Mouse (Mus musculus) hematopoietic stem cell, adult 5-6 weeks (primary cell): Measurements from ENCODE around the gene Sdccag8. TPM values are rescaled to one million over a fixed set of nuclear protein-coding genes. Genes with fewer than 3 reads are reported as not detected.

Source experiments
- ATAC-seq, 2 experiments: fragments of 125-278 bp in 1 of 2; replicated peaks in 1 of 2; 2 replicates each; pipeline ENCODE4 v1.8.0; 2016 to 2017; ENCODE audit warnings: inconsistent platforms in 2 of 2, mild to moderate bottlenecking in 2 of 2, moderate number of reproducible peaks in 2 of 2, low read depth in 1 of 2, moderate TSS enrichment in 1 of 2; ENCODE audit not compliant: low FRiP score in 2 of 2, poor library complexity in 2 of 2, severe bottlenecking in 2 of 2, insufficient read depth in 1 of 2, low TSS enrichment in 1 of 2
- total RNA-seq: library from RNA; stranded (forward); fragments of 172-1452, 232-1000 nt; gene quantifications from 2 replicates; pipeline ENCODE4 v1.2.3, GENCODE M21; 2017

Sdccag8 gene
- total RNA-seq, 1 experiment from 2014 or later, result 36.5 TPM

- ATAC-seq, result no peak
Measured at GRCm38 (mm10) chr1:176948861-176949260, 134.4 kb downstream of the Sdccag8 start.

DNA sequence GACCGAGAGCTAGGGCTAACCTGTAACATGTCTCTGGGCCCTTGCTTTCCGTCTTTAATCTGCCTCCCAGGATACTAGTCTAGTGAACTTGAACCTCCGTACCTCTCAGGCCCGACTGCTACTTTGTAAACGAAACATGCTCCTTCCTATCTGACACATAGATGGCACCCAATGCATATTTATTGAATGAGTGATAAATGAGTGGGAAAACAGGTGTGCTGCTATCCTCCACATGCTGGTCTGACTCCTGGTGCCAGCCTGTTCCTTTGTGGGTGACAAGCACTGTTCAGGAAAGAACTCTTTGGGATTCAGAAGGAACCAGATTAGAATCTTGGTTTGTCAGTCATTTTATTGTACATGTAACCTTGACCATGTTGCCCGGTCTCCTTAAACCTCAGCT lies 134.9 kb downstream of the Sdccag8 start:
- no peak for ATAC-seq

- peak in 1 of 2 experiments; percentile 32; a peak in 1 of 4 replicates for ATAC-seq
Measured at GRCm38 (mm10) chr1:176950061-176950460, 135.6 kb downstream of the Sdccag8 start.

GRCm38 (mm10) chr1:176951836-176952235 lies 137.4 kb downstream of the Sdccag8 start:
- no peak for ATAC-seq

GRCm38 (mm10) chr1:176958311-176958710 lies 143.9 kb downstream of the Sdccag8 start:
- no peak for ATAC-seq

DNA sequence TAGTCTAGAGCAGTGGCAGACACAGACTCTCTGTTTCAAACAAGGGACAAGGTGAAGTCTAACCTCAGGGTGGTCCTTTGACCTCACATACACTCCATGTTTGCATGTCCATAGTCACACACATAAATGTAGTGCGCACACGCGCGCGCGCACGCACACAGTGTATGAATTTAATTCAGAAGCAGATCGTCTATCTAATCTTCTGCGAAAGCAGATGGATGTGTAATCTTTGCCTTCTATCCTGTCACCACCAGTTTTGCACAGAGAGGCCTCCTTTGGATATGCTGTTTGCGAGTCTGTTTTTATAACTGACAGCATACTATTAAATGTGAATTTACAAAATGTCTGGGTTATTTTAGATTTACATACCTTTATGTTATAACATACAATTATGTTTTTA lies 147.3 kb downstream of the Sdccag8 start:
- ATAC-seq, result no peak

GRCm38 (mm10) chr1:176962894-176963293 lies 148.4 kb downstream of the Sdccag8 start:
- no peak for ATAC-seq

GRCm38 (mm10) chr1:176967299-176967698 lies 152.8 kb downstream of the Sdccag8 start:
- ATAC-seq, result no peak

- no peak for ATAC-seq
Measured at GRCm38 (mm10) chr1:176970635-176971478, 156.4 kb downstream of the Sdccag8 start.

DNA sequence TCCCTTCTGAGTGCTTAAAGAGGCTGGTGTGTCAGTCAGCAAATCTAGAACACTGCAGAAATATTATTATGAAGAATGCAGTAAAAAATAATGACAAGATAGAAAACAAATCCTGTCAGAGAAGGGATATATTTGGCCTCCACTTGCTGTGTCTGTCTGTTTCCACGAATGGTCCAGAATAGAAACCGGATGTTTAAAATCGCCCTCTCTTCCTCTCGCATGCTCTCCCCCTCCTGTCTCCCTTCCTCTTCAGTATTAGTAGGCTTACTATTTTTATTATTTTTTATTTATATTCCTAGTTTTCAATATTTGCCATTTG lies 157.0 kb downstream of the Sdccag8 start:
- ATAC-seq, result no peak

- ATAC-seq, result no peak
Measured at GRCm38 (mm10) chr1:176973356-176974088, 159.1 kb downstream of the Sdccag8 start.

DNA sequence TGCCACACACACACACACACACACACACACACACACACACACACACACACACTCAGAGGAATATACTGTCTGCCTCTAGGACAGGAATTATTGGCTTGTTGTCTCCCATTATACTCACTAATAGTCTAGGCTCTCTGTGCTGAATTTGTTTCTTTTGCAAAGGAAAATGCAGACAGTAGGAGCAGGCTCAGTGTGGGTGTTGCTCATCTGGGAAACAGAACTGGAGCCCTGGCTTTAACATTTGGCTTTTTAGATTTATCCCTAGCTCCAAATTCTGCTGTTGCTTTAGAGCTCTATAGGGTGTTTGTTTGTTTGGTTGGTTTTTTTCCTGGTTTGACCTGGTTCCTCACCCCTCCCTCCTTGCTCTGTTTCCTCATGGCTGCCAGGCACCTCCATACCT lies 164.8 kb downstream of the Sdccag8 start:
- ATAC-seq, result no peak

DNA sequence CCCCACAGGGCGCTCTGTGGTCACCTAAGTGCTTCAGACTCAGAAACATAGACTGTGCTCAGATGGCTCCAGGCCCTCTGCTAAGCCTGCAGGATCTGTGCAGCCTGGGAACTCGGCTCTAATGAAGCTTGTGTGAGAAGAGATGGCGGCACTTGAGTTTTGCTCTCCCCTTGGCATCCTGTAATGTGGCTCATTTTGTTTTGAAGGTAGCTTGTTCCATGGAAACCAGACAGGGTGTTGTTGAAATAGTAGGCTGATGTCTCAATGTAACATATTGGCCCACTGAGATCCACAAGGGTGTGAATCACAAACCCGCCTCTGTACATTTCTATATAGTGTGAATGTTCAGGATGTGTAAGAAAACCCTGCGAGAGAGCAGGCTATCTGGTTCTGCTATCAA lies 165.7 kb downstream of the Sdccag8 start:
- no peak for ATAC-seq

- ATAC-seq, result no peak
Measured at GRCm38 (mm10) chr1:176980801-176981400, 166.4 kb downstream of the Sdccag8 start.

- no peak for ATAC-seq
Measured at GRCm38 (mm10) chr1:176981511-176981910, 167.1 kb downstream of the Sdccag8 start.

DNA sequence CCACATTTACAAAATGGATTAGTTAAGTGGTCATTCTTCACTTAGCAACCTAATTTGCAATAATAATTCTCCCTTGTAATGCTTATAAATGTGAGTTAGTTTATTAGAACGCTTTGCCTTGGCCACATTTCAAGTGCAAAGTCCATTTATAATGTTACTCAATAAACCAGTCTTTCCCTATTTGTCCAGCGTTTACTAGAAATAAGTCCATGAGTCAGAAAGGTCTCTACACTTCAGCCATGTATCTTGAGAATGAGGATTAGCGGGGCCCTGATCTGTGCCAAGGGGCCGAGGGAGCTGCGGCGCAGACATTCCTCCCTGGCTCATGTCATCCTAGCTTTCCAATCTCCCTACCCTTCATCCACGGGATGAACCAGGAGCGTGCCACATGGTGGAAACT lies 168.2 kb downstream of the Sdccag8 start:
- no peak for ATAC-seq

- no peak for ATAC-seq
Measured at GRCm38 (mm10) chr1:176985691-176986090, 171.2 kb downstream of the Sdccag8 start.

GRCm38 (mm10) chr1:176986275-176986674 lies 171.8 kb downstream of the Sdccag8 start:
- peak; percentile 47 to 56; a peak in 2 of 4 replicates for ATAC-seq
